Mouse (Mus musculus): ENCODE data around the gene Tesk2. TPM values are rescaled to one million over a fixed set of nuclear protein-coding genes. Genes with fewer than 3 reads are reported as not detected.

Tesk2 gene
- total and polyA plus RNA-seq, 3 experiments: 3.5 to 7.0 (median 5.8) TPM

- Histone ChIP-seq H3K9ac (ENCODE audit: insufficient read depth, low read depth) (no peak overlapping the region), H3K4me3 (replicated peaks in 1 of 3; ENCODE audit: low read depth in 2 of 3, low read length in 2 of 3, poor library complexity in 1 of 3) (no peak overlapping the region), H3K27me3 (replicated peaks) (no peaks in the 10 kb centered on the region), H3K36me3 (replicated peaks in 1 of 2; ENCODE audit: control insufficient read depth in 1 of 2, insufficient read depth in 1 of 2, low read length in 1 of 2) (peaks cover 61 to 86% of the 10 kb centered on the region in 2 experiments), H3K79me2 (replicated peaks; ENCODE audit: control insufficient read depth, extremely low read depth, insufficient read depth, poor library complexity, severe bottlenecking) (peaks cover 87% of the 10 kb centered on the region), H3K27ac (ENCODE audit: insufficient read depth, low read depth) (no peak overlapping the region), H3K4me2 (ENCODE audit: insufficient read depth, low read depth, poor library complexity, severe bottlenecking) (no peak overlapping the region), H3K4me1 (ENCODE audit: control insufficient read depth in 1 of 2, insufficient read depth in 2 of 2) (peaks cover 7 to 45% of the 10 kb centered on the region in 2 experiments; a peak in 3 of 4 replicates), H3K9me3 (replicated peaks; ENCODE audit: low read length) (no peaks in the 10 kb centered on the region)
- no peak for DNase-seq (ENCODE audit: extremely low read depth)
- in situ Hi-C loops (cut with MboI; ENCODE audit: low pct_ligation_motif_present, low pct_unique_long_range_greater_than_20kb, low sequenced_read_pairs): no loop called here
- TF ChIP-seq PAX5 (IDR thresholded peaks at IDR 0.05; ENCODE audit: low read length) (no peak), BHLHE40 (IDR thresholded peaks at IDR 0.05; ENCODE audit: low read depth, low read length) (no peak), USF2 (conservative IDR thresholded peaks at IDR 0.05; ENCODE audit: low read depth, low read length) (no peak), POLR2A (IDR thresholded peaks at IDR 0.05; ENCODE audit: low read depth, low read length) (no peak), JUN (IDR thresholded peaks at IDR 0.05; ENCODE audit: insufficient read depth, low read depth, low read length) (no peak), MYC (IDR thresholded peaks at IDR 0.05; ENCODE audit: low read depth, low read length) (no peak), RAD21 (IDR thresholded peaks at IDR 0.05; ENCODE audit: low read depth, low read length) (no peak), ZMIZ1 (IDR thresholded peaks at IDR 0.05; ENCODE audit: low read depth, low read length) (no peak), MAZ (IDR thresholded peaks at IDR 0.05; ENCODE audit: low read depth, low read length) (no peak), ZKSCAN1 (IDR thresholded peaks at IDR 0.05; ENCODE audit: borderline replicate concordance, low read depth, low read length) (no peak), KAT2A (IDR thresholded peaks at IDR 0.05; ENCODE audit: insufficient replicate concordance, low read length) (no peak), CHD1 (IDR thresholded peaks at IDR 0.05; ENCODE audit: low read depth, low read length) (no peak), HCFC1 (IDR thresholded peaks at IDR 0.05; ENCODE audit: low read depth, low read length) (no peak), CHD2 (IDR thresholded peaks at IDR 0.05; ENCODE audit: low read length) (no peak), RCOR1 (conservative IDR thresholded peaks at IDR 0.05; ENCODE audit: low read depth, low read length) (no peak), USF1 (IDR thresholded peaks at IDR 0.05; ENCODE audit: low read depth, low read length) (no peak), NELFE (IDR thresholded peaks at IDR 0.05; ENCODE audit: low read depth, low read length) (no peak), NRF1 (IDR thresholded peaks at IDR 0.05; ENCODE audit: low read depth, low read length) (no peak), SMC3 (IDR thresholded peaks at IDR 0.05; ENCODE audit: low read depth, low read length) (no peak), MEF2A (IDR thresholded peaks at IDR 0.05; ENCODE audit: borderline replicate concordance, low read depth, low read length) (no peak)
- dilution Hi-C loops (cut with MboI; ENCODE audit: extremely low pct_ligation_motif_present, extremely low pct_unique_long_range_greater_than_20kb, low sequenced_read_pairs): no loop called here
Measured at GRCm38 (mm10) chr4:116692146-116692545, 28.6 kb upstream of the Tesk2 start.

GRCm38 (mm10) chr4:116693785-116694184, 27.0 kb upstream of the Tesk2 start:
- Histone ChIP-seq H3K4me1 (ENCODE audit: control insufficient read depth in 1 of 2, insufficient read depth in 2 of 2) (peaks cover 7 to 34% of the 10 kb centered on the region in 2 experiments; a peak in 3 of 4 replicates), H3K79me2 (replicated peaks; ENCODE audit: control insufficient read depth, extremely low read depth, insufficient read depth, poor library complexity, severe bottlenecking) (peaks cover 78% of the 10 kb centered on the region), H3K4me2 (ENCODE audit: insufficient read depth, low read depth, poor library complexity, severe bottlenecking) (no peak overlapping the region), H3K36me3 (replicated peaks in 1 of 2; ENCODE audit: control insufficient read depth in 1 of 2, insufficient read depth in 1 of 2, low read length in 1 of 2) (peaks cover 69 to 91% of the 10 kb centered on the region in 2 experiments), H3K4me3 (replicated peaks in 1 of 3; ENCODE audit: low read depth in 2 of 3, low read length in 2 of 3, poor library complexity in 1 of 3) (no peak overlapping the region), H3K27ac (ENCODE audit: insufficient read depth, low read depth) (no peak overlapping the region), H3K9me3 (replicated peaks; ENCODE audit: low read length) (no peaks in the 10 kb centered on the region), H3K9ac (ENCODE audit: insufficient read depth, low read depth) (no peak overlapping the region), H3K27me3 (replicated peaks) (no peaks in the 10 kb centered on the region)
- DNase-seq (ENCODE audit: extremely low read depth): no peak
- in situ Hi-C loops (cut with MboI; ENCODE audit: low pct_ligation_motif_present, low pct_unique_long_range_greater_than_20kb, low sequenced_read_pairs) (no loop called here), dilution Hi-C loops (cut with MboI; ENCODE audit: extremely low pct_ligation_motif_present, extremely low pct_unique_long_range_greater_than_20kb, low sequenced_read_pairs) (no loop called here)
- TF ChIP-seq TCF12 (IDR thresholded peaks at IDR 0.05; ENCODE audit: low read depth, low read length) (no peak), NRF1 (IDR thresholded peaks at IDR 0.05; ENCODE audit: low read depth, low read length) (no peak), SIN3A (IDR thresholded peaks at IDR 0.05; ENCODE audit: low read length) (no peak), USF2 (conservative IDR thresholded peaks at IDR 0.05; ENCODE audit: low read depth, low read length) (no peak), BHLHE40 (IDR thresholded peaks at IDR 0.05; ENCODE audit: low read depth, low read length) (no peak), MYC (IDR thresholded peaks at IDR 0.05; ENCODE audit: low read depth, low read length) (no peak), KAT2A (IDR thresholded peaks at IDR 0.05; ENCODE audit: insufficient replicate concordance, low read length) (no peak), ZKSCAN1 (IDR thresholded peaks at IDR 0.05; ENCODE audit: borderline replicate concordance, low read depth, low read length) (no peak), TBP (conservative IDR thresholded peaks at IDR 0.05; ENCODE audit: low read depth, low read length) (no peak), ZNF384 (IDR thresholded peaks at IDR 0.05; ENCODE audit: low read depth, low read length) (no peak), JUND (conservative IDR thresholded peaks at IDR 0.05; ENCODE audit: low read depth, low read length) (no peak), POLR2AphosphoS2 (IDR thresholded peaks at IDR 0.05; ENCODE audit: low read depth, low read length) (no peak), CHD1 (IDR thresholded peaks at IDR 0.05; ENCODE audit: low read depth, low read length) (no peak), EP300 (IDR thresholded peaks at IDR 0.05; ENCODE audit: low read length) (no peak), ZC3H11A (IDR thresholded peaks at IDR 0.05; ENCODE audit: low read depth, low read length) (no peak), MEF2A (IDR thresholded peaks at IDR 0.05; ENCODE audit: borderline replicate concordance, low read depth, low read length) (no peak)
